In the genomic region with DNA sequence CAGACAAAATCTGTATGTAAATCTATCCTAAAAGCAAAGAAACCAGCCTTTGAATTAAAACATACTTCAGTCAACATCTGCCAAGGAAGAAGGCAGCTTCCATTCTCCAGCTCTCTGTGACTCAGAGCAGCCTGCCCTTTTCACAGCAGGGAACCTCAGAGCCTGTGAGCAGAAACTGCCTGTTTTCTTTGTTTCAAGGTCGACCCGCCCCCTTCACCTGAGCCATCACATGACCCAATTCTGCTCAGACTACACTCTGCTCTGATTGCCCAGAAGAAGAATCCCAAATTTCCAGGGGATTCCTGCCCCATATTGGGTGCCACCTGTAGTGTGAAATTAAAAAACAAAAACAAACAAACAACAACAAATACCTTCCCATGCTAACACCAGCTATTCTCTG, we compare ENCODE assay signal across 11 mouse cellular contexts. TPM values are rescaled to one million over a fixed set of nuclear protein-coding genes. Genes with fewer than 3 reads are reported as not detected.
"Had no signal": no experiment of that assay in that cellular context is flagged by ENCODE, and none has a peak within 500 bp of the region (broad histone marks: within the 10 kb centered on the region; RNA-seq: fewer than 3 reads in every experiment).

No protein-coding gene starts in this region.

- DNase-seq: kidney, postnatal 10 days; kidney, postnatal 4 days; left cerebral cortex, postnatal 4 days; lung, adult 18-20 months; right cerebral cortex, postnatal 4 days; spleen, adult 18-20 months; thymus, adult 2 months; thymus, postnatal 36 days had no signal

RNA-seq across cellular contexts. Expression of a gene that starts 46.7 kb away (rescaled TPM):
- total RNA-seq: layer of hippocampus, adult 2 months; left cerebral cortex, postnatal 4 days; liver, adult 2 months had no signal
- polyA plus RNA-seq: liver, adult 2 months; thymus, adult 2 months had no signal

RNA-seq across cellular contexts. Expression of a gene that starts 48.7 kb away (rescaled TPM):
- polyA plus RNA-seq: liver, adult 2 months; neural tube, embryonic 11.5 days had no signal
